Mouse (Mus musculus): ENCODE results near the gene Spon2. TPM values are rescaled to one million over a fixed set of nuclear protein-coding genes. Genes with fewer than 3 reads are reported as not detected.

Gene Spon2
- total RNA-seq, 2 experiments from 2014 or later, result 19.0 to 43.7 TPM

Other genes with a start within 250 kb of the Spon2 start
- 100 to 1,000 TPM; 151 to 160 TPM for gene Ywhah, start 199.6 kb downstream of the Spon2 start, total RNA-seq (2021)
- under 1 TPM in 1 of 2 experiments, not detected in 1; 0.05 TPM for gene Slc5a1, start 114.2 kb downstream of the Spon2 start, total RNA-seq (2021)
- 100 to 1,000 TPM; 236 to 245 TPM for gene Ctbp1, start 56.5 kb upstream of the Spon2 start, total RNA-seq (2021)
- gene Maea, start 117.1 kb upstream of the Spon2 start, total RNA-seq (2021), result 100 to 1,000 TPM; 125 to 126 TPM
- 1 to 10 TPM; 6.0 to 6.6 TPM for gene Uvssa, start 160.1 kb upstream of the Spon2 start, total RNA-seq (2021)
- not detected for gene Nkx1-1, start 215.5 kb upstream of the Spon2 start, total RNA-seq (2021)

Measured in heart, postnatal 10 days (tissue).